Mouse (Mus musculus): ENCODE results near the gene Smg1.

Smg1 gene

DNA sequence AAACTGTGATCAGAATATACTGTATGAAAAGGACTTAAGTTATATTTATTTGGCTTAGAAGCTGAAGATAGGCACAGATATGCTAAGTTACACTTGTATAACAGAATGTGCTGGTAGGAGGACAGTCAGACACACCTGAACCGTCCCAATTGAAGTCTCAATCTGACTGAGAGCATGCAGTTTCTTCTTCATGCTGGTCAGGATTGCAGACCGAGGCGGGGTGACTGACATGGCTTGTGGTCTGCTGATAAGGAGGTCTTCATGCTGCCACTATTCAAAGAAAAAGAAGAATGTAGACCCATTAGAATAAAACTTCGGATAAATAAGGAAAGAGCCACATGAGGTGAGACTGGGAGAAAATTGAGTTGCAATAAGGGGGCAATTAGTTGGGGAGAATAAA lies 100.3 kb downstream of the Smg1 start:
- no peak for DNase-seq (ENCODE audit: low spot score in 2 of 2)

DNA sequence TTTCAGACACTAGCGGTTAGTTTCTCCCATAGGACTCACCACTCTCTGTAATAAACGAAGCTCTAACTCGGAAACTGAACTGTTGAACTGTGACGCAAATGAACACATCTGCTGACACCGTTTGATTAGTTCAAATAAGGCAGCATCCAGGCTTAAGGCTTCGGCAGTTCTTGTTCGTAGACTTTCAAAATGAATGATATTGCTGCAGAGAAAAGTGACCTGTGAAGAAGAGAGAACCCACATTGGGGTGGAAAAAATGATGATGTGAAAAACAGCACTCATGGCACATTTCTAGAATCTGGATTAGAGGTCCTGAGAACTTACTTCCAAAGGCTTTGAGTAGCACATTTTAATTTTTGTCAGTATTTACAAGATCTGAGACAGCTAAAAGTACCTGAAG lies 102.2 kb downstream of the Smg1 start:
- no peak for DNase-seq (ENCODE audit: low spot score in 2 of 2)

DNA sequence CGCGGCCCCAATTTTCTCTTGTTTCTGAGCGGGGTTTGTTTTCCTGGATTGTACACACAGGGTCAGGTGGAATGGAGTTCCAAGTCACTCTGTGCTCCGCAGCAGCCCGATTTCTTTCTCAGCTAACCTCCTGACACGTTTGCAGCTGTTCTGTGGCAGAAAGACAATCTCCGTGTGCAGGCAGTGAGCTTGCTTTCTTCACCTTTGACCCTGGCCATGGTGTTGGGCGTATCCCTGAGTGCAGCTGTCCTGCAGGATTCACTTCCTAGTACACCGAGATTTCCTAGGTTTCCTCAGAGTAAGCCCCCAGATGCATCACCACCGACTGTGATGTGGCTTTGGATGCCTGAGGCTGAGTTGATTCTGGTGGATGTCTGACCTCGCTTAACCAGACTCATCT lies 108.3 kb downstream of the Smg1 start:
- no peak for DNase-seq (ENCODE audit: low spot score in 2 of 2)

DNA sequence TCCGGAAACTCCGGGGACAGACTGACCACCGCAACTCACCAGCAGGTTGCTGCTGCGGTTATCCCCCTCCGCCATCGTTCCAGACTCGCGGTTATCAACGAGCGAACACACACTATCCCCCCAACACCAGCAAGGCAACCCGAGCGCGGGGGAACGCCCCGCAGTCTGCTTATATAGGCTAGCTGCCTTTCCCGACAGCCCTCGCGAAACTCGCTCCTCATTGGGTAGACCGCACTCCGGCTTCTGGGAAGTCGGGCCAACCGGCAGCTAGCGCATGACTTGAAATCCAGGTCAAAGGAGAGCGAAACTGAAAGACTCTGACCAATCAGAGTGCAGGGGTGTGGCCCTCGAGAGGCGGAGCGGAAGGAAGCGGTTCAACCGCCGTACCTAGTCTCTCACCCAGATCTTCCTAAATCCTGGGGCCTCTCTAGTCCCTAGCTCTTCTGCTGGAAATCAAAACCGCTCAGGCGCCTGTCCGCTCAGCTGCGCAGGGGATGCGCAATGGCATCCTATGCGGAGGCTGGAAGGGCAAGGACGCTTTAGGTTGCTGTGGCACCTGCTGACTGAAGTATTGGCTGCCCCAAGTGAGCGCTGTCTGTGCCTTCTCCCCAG lies 113.9 kb downstream of the Smg1 start, which contains the start of gene Arl6ip1:
Gene Arl6ip1, minus strand, starts transcription at position 233 of the 612 bp plus-strand sequence.
- DNase-seq (ENCODE audit: low spot score in 2 of 2), result peak; percentile 92 to 93

DNA sequence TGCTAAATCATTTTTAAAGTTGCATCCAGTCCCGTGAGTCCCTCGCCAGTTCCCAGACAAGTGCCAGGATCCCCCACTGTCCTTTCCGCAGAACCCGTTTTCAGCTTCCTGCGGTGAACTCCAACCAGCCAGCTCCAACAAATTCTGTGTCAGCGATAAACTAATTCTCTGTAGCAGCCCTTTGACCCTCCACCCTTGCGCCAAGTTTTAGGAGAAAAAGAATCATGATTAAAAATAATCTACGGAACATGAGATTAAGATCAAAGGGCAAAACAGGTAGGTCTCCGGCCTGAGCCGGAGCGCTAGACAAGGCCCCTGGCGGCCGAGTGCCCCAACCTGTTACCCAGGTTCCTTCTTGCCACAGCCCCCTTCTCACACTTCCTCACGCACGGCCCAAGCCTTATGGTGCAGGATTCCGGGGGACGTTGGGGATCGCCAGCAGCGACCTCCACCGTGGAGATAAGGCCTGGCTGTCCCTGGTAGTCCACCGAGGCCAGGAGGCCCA lies 114.5 kb downstream of the Smg1 start:
- DNase-seq (ENCODE audit: low spot score in 2 of 2), result peak in 1 of 2 experiments; percentile 24

DNA sequence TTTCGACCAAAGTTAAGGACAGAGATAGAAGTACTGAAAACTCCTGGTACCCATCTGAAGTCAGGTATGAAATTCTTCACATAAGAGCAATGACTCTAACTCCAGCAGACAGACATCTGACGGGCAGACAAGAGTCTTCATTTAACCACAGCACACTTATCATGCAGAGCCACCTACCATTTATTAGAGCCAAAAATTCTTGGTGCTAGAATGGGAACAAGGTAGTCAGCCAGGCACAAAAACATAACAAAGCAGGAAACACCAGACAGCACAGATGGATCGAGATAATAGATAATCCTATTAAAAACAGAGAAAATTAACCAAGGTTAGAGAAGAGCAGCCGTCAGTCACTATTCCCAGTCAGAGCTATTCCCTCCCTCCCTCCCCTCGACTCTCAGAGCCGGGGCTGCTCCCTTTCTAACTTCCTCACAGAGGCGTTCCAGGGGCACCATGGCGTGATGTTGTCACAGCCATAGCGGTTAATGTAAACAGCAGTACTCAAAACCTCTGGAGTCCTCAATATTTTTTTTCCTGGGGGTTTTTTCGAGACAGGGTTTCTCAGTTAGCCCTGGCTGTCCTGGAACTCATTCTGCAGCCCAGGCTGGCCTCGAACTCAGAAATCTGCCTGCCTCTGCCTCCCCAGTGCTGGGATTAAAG lies 117.1 kb downstream of the Smg1 start:
- no peak for DNase-seq (ENCODE audit: low spot score in 2 of 2)

DNA sequence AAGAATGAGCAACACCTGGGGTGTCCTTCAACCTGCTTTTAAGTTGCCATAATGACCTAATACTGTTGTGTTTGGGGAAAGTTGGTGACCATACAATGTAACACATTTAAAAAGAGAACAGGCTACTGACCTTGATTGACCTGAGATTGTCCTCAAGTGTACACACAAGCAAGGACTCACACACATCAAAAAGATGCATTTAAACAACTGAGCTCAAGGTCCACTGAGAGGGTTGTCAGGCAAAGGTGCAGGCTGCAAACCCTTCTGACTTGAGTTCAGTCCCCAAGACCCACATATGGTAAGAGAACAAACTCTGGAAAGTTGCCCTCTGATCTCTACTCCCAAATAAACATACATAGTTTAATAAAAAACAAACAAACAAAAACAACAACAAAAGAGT lies 117.7 kb downstream of the Smg1 start:
- no peak for DNase-seq (ENCODE audit: low spot score in 2 of 2)

DNA sequence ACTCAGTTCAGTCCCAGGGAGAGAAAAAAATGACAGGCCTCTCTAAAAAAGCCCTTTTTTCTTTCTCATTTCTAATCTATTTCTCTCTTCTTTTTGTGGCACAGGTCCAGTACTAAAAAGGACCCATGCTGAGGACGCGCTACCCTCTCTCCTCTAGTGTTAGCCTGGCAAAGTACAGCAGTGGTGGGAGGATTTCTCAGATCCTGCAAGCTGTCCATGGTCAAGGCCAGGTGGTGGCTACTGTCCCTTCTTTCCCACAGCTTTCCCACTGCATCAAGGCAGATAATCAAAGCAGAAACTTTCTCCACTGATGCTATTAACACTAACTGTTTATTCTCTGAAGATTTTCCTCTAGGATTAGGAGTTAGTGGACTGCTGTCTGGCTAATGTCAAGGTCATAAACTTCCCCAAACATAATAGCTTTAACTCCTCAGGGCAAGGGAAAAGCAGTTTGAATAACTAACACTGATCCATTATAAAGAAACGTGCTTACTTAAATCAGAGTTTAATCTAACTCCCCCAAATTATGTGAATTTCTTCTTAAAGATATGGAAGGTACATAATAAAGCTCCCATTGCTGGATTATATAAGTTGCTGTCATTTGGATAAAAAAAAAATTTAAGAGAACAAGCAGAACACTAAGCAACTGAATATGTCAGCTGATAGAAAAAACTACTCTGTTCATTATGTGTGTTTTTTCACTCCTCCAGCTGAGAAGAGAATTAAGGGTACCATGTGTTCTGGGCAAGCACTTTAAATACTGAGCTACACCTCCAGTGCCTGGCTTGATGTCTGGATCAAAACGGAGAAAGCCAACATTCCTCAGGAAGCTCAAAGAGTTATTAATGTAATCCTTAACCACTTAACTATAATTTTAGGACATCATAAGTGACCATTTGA lies 119.7 kb downstream of the Smg1 start:
- DNase-seq (ENCODE audit: low spot score in 2 of 2), result no peak

DNA sequence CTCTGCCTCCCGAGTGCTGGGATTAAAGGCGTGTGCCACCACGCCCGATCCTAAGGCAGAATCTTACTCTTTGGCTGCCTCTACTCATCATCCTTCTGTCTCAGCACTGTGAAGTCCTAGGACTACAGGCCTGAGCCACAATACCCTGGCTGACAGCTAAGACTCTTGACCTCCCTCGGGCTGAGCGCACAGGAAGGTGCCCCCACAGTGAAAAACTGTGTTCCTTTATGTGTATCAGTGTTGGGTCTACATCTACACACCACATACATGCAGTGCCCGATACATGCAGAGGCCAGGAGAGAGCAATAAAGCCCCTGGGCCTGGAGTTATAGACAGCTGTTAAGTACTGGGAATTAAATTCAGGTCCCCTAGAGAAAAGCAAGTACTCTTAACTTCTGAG lies 121.2 kb downstream of the Smg1 start:
- no peak for DNase-seq (ENCODE audit: low spot score in 2 of 2)

DNA sequence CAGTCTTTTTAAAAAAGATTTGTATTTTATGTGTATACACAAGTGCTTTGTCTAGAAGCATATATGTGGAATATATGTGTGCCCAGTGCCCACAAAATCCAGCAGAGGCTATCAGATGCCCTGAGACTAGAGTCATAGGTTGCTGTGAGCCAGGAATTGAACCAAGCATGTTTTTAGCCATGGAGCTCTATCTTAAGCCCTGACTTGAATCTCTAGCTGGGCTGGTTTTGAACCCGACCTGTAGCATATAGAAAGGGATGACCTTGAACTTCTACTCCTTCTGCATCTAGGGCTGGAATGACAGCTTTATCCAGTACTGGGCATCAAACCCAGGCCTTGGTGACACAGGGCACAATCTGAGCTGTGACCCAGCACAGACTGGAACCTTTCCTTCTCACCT lies 122.8 kb downstream of the Smg1 start:
- no peak for DNase-seq (ENCODE audit: low spot score in 2 of 2)

DNA sequence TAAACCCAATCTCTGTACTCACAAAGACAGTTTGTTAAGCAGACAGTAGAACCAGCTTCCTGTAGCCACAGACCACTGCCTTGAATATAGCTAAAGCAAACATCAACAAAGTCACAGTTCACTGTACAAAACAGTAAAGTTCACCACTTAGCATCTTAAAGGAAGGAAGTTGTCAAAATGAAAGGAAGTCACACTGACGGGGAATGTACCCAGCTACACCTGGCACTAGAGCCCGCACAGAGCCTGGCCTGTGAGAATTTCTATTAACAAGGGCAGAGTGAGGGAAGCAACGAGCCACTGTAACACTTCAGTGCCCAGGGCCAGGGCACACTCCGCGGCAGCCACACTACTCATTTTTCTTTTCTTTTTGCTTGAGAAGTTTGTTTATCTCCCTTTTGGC lies 123.5 kb downstream of the Smg1 start:
- no peak for DNase-seq (ENCODE audit: low spot score in 2 of 2)

DNA sequence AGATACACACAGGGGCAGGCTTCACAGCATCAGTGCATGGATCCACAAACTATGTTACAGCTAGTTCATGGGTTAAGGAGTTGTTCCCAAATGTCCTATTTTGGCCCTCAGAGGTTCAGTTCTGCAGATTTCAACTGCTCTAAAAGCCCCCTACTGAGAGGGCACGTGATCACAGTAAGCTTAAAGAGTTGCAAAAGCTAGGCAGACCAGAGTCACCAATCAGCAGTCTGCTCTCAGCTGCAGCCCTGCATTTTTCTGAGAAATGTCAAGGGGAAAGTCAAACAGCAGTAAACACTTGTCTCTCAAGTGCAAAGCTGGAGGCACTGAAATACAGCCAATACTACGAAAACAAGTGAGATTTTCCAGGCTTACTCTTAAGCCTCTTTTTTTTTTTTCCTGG lies 124.3 kb downstream of the Smg1 start:
- DNase-seq (ENCODE audit: low spot score in 2 of 2), result no peak

DNA sequence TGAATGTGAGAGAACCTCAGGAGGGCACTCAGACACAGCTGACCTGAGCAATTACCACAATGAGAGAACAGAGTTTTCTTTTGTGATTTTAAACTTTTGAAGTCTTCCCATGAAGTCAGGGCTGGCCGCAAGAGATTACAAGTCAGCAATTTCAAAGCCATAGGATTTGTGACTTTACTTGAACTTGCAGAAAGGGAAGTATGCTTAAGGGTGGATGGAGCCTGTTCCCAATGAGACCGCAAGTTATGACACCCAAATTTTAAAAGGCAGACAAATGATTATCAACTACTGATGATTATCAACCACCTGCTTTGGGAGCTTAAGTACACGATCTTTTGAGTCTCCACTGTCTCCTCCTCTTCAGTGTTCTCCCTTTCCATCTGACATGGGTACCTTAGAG lies 125.0 kb downstream of the Smg1 start:
- DNase-seq (ENCODE audit: low spot score in 2 of 2), result no peak

DNA sequence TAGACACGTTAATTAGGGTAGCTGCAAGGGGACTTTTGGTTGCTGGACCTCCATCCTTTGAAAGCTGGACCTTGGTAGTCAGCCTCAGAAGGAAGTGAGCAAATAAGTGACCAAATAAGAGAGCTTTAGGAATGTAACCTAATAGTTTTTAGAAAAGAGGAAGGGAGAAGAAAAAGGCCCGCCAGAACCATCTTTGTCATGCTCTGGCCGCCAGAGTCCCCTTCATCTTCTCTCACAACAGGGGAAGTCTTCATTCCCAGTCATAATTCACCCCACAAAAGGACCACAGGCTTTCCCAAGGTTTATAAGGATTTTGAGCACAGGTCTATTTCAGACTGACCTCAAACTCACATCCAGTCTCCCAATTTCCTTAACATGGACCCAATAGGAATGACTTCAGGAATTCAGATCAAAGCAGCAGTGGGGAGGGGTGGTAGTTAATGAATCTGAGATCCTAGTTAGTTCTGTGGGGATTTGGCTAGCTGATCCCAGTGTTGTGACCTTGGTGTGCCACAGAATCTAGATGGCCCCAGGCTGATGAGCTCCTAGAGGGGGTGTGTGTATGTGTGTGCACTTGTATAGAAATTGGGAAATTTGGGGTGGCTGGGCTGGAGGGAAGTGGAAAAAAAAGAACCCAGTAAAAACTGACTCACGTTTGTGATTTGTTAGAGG lies 125.8 kb downstream of the Smg1 start:
- DNase-seq (ENCODE audit: low spot score in 2 of 2), result no peak

DNA sequence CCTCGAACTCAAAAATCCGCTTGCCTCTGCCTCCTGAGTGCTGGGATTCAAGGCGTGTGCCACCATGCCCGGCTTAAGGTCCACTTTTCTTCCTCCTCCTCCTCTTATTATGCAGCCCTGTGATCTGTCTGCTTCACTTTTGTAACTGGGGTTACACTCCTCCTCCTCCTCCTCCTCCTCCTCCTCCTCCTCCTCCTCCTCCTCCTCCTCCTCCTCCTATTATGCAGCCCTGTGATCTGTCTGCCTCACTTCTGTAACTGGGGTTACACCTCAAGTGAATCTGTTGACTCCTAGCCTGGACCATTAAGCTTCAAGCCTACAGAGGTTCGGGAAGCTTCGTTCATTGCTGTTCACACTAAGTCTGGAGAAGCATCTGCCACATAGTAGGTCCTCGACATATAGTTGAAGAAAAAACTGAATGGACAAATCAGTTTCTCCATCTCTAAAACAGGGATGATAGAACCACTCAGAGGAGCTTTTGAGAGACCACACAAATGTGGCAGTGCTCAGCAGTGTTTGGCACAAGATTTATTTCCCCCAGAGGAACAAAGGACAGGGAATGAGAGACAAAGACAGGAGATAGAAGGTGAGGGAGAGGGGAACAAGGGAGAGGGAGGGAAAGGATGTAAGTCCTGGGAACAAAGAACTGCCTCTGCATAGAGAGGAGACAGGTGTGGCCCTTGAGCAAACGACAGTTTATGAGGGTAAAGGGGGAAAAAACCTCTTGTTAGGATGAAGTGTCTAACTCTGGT lies 126.5 kb downstream of the Smg1 start:
- no peak for DNase-seq (ENCODE audit: low spot score in 2 of 2)

DNA sequence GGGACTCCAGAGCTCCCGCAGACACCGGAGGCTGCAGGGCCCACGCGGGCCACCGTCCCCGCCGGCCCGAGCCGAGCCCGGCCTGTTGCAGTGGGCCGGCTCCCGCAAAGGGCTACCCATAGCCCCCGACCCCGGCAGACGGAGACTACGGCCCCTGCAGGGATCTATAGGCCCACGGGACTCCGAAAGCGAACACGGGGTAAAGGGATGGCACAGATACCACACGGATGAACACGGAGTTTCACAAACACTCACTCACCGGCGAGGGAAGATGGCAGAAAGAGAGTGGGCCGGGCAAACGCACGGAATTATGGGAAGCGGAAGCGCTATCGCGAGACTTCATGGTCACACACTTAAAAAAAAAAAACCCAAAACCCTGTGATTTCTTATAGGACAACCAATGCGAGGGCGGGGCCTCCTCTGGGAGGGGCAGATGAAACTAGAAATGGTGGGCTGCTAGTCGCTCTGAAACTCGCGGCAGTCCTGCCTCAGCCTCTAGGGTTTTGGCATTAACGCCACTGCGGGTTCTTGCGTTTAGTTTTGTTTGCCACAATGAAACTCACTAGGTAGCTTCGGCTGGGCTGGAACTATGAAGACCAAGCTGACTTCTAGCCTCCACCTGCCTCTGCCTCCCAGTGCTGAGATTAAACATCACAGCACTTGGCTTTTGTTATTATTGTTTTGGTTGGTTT lies 127.4 kb downstream of the Smg1 start, which contains the start of gene Rps15a:
Gene Rps15a, minus strand, starts transcription at position 312 of the 692 bp plus-strand sequence.
- peak; percentile 72 to 90 for DNase-seq (ENCODE audit: low spot score in 2 of 2)

DNA sequence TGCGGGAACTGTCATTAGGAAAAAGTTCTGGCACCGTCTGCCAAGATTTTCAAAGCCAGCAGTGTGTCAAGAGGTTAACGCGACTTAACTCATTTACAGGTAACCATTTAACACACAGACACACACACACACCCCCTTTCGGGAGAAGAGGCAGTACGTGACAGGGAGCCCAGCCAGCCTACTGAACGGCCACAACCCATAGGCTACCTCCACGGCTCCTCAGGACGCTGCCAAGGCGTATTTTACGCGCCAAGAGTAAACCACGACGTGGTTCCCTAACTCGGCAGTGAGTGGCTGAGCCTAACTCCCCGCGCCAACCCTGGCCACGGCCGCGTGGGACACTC lies 128.0 kb downstream of the Smg1 start:
- no peak for DNase-seq (ENCODE audit: low spot score in 2 of 2)

DNA sequence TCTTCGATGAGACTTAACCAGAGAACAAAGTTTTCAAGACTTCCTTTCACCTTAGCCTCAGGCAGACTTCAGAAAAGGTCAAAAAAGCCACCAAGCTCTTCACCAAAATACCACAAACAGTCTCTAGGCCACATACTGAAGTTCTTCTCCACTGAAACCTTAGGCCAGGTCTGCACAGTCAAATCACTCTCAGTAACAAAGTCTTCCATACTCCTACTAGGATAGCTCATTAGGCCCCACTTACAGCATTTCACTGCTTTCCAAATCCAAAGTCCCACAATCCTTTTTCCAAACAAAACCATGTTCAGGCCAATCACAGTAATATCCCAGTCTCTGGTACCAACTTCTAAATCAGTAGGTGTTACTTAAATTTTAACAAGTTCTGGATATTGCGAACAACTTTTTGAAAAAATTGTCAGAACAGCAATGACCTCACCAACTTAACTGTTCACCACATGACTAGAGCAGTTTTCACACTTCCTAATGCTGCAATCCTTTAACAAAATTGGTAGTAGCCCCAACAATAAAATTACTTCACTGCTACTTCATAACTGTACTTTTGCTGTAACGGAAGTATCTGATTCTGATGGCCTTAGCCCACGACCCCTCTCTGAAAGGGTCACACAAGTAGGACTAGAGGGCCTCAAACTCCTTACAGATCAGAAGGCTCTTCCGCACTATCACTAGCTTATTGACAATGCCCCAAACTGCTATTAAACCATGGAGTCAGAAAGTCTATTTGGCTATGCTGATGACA lies 129.8 kb downstream of the Smg1 start:
- no peak for DNase-seq (ENCODE audit: low spot score in 2 of 2)

DNA sequence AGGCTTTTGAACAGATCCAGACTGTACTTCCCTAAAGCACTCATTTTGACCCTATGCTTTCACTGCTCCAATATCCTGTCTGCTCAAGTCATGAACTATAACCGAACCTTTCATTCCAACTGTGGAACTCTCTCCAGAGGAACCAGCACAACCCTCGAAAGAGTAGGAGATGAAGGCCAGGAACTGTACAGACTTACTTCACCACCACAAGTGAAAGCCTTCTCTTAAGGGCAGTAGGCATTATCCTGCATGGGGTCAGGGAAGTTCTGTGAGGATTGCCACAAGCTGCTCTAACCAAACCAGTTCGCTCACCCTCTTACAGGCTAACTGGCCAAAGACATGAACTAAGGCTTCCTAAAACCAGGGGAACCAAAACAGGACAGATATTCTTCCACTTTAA lies 132.3 kb downstream of the Smg1 start:
- DNase-seq (ENCODE audit: low spot score in 2 of 2), result no peak

DNA sequence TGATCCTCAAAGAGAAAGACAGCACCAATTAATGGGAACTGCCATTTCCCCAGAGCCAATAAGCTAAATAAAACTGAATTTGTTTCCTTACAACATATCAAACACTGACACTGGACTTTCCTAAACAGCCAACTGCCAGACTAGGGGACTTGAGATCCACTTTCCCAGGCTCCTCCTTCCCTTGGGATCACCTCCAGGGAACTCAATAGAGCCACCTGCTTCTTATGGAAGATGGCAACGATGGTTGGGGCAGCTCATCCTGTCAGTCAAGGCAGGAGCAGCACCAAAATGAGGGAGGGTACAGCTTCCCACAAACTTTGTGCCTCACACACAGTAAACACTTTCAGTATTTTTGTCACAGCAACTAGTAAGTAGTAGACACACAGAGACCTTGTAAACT lies 135.8 kb downstream of the Smg1 start:
- no peak for DNase-seq (ENCODE audit: low spot score in 2 of 2)

Data from cerebellum, postnatal 4 days (tissue).